Mouse (Mus musculus) thymus, postnatal 14 days (tissue): Measurements from ENCODE around the gene Fam92a.
"Not testable (repeated sequence)": the region's sequence is repeated elsewhere in the genome, so short reads cannot be mapped to it uniquely, and the experiment has no call there.

Experiments
- DNase-seq: peaks from one replicate; pipeline ENCODE4 v3.0.0; 2021

Gene Fam92a

GRCm38 (mm10) chr4:12171318-12172091 is at the start of gene Fam92a:
TSS of gene Fam92a (minus strand) at chr4:12172015.
- peak; percentile 63 for DNase-seq

DNA sequence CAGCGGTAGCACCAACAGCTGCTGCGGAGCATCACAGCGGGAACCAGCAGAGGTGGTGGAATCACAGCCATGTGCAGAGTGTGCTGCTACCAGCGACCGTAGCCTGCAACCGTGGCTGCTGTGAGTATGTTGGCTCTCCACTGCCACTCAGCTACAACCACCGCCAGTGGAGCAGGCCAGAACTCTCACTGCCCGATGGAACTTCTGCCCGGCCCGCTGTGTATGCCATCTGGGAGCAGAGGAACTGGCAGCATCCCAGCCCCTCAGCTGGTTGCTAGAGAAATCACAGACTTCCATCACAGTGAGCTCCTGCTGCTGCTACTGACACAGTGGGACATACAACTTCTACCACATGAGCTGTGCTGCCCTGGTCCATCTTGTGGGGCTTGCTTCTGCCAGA is 7.2 kb upstream of the Fam92a start:
- DNase-seq = no peak

- DNase-seq = no peak
Observed at GRCm38 (mm10) chr4:12170986-12171317, 863 bp downstream of the Fam92a start.

- DNase-seq = no peak
Observed at GRCm38 (mm10) chr4:12147660-12148059, 24.2 kb downstream of the Fam92a start.

DNA sequence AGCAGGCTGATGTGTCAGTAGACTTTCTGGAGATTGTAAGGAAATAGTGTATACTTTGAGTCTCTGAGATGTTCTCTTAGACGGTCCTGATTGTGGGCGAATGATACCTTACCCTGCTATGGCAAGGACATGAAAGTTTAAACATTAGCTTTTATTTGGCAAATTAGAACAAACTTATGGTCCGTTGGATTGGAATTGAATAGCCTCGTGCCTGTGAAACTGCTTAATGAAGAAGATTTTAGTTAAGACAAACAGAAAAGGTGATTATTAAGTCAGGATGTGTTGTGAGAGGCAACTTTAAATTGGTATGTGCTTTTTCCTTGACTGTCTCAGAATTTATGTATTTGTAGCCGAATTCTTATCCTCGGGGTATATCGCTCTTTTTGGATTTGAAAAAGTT is 30.3 kb downstream of the Fam92a start:
- DNase-seq = not testable (repeated sequence)

- DNase-seq = peak; percentile 11
Observed at GRCm38 (mm10) chr4:12140592-12141062, 31.2 kb downstream of the Fam92a start.

GRCm38 (mm10) chr4:12140141-12140567 is 31.7 kb downstream of the Fam92a start, which contains the start of gene Rbm12b1:
TSS of gene Rbm12b1 (plus strand) at chr4:12140264.
- peak; percentile 77 for DNase-seq
